Mouse (Mus musculus): ENCODE results near the gene Me1.
"Not testable (repeated sequence)": the region's sequence is repeated elsewhere in the genome, so short reads cannot be mapped to it uniquely, and the experiment has no call there.

- not testable (repeated sequence) for TF ChIP-seq CTCF, POLR2A (IDR thresholded peaks at IDR 0.05; ENCODE audit: extremely low read depth, insufficient read depth, low read length)
Observed at GRCm38 (mm10) chr9:86596983-86597382, 98.8 kb downstream of the Me1 start.
